Mouse (Mus musculus) spleen, adult 2 months (tissue): ENCODE results near the gene Postn.

Experiments
- CTCF ChIP-seq: fragments of 200-500 bp; IDR thresholded peaks from 2 replicates; pipeline ENCODE4 v1.5.1; 2011; ENCODE audit warnings: mild to moderate bottlenecking, inconsistent platforms; ENCODE audit not compliant: insufficient read depth, insufficient read length, insufficient replicate concordance; ENCODE audit errors: extremely low read depth
- POLR2A ChIP-seq: fragments of 200-500 bp; IDR thresholded peaks from 2 replicates; pipeline ENCODE4 v1.6.1; 2011; ENCODE audit warnings: low read depth, low read length, inconsistent platforms

DNA sequence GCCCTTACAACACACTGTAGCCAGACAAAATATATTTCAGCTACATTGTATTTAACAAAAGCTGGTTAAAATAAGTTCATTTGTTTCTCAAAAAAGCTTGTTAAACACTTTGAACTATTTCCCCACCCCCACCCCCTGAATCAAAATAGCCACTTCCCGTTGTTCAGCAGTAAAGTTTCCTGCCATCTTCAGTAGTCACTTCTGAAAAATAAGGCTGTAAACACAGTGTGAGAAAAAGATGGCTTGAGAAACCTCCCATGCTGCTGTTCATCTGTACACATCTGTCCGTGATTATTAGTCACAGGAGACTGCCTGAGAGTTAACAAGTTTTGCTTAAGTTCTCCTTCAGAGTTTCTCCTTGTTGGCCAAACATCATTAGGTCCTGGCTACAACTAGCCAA, 39.0 kb downstream of the Postn start:
- no peak for TF ChIP-seq CTCF
- no peak for TF ChIP-seq POLR2A
